Comparison of ENCODE assay signal across 8 mouse cellular contexts in the genomic region with DNA sequence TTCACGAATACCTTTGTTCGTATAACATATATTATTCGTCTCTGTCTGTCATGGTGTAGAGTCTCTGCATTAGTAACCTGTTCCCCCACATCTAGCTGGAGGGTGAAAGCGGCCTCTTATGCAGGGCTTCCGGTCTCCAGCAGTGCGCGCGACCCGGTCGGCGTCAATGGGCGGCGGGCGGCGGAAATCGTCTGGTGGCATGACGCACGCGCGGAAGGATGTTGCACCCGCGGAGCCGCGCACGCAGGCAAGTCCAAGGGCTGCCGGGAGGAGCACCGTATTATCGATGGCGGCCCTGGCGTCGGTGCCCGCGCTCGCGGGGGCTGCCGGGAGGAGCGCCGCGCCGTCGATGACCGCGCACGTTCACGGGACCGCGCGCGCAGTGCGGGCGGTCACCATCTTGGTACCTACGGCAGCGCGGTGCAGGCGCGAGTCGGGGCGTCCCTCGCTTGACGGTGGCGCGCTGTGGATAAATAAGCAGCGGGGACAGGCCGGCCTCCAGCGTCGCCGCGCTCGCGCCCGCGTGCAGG. TPM values are rescaled to one million over a fixed set of nuclear protein-coding genes. Genes with fewer than 3 reads are reported as not detected.
DNase-seq lines count a peak whose midpoint lies in the region; ATAC-seq and TF ChIP-seq lines count a peak whose summit lies in the region.

Ube3c (plus strand) TSS at position 395 of the 530 bp plus-strand sequence.

- TF ChIP-seq CTCF in CH12.LX (conservative IDR thresholded peaks at IDR 0.05 in 1 of 2, IDR thresholded peaks at IDR 0.05 in 1 of 2; ENCODE audit: low read depth in 2 of 2, low read length in 2 of 2) = no peak

- dilution Hi-C loops in CH12.LX (cut with MboI; ENCODE audit: extremely low pct_ligation_motif_present, extremely low pct_unique_long_range_greater_than_20kb, low sequenced_read_pairs) = no loop called here

- no peaks in the 10 kb centered on the region for H3K27me3 ChIP-seq in CH12.LX (replicated peaks)
- no peaks in the 10 kb centered on the region for H3K27me3 ChIP-seq in forebrain, embryonic 11.5 days (ENCODE audit: control insufficient read depth, insufficient read depth, low read length)
- no peaks in the 10 kb centered on the region for H3K27me3 ChIP-seq in heart, embryonic 16.5 days (ENCODE audit: control insufficient read depth, insufficient read depth, low read length)
- no peaks in the 10 kb centered on the region for H3K27me3 ChIP-seq in liver, embryonic 15.5 days
- H3K27me3 ChIP-seq in neural tube, embryonic 12.5 days (replicated peaks) = no peaks in the 10 kb centered on the region

- in situ Hi-C loops in CH12.LX (cut with MboI; ENCODE audit: low pct_ligation_motif_present, low pct_unique_long_range_greater_than_20kb, low sequenced_read_pairs) = no loop called here

- H3K79me2 ChIP-seq in CH12.LX (replicated peaks; ENCODE audit: control insufficient read depth, extremely low read depth, insufficient read depth, poor library complexity, severe bottlenecking) = peaks cover 29% of the 10 kb centered on the region

- H3K9me3 ChIP-seq in CH12.LX (replicated peaks; ENCODE audit: low read length) = peaks cover 15% of the 10 kb centered on the region
- no peaks in the 10 kb centered on the region for H3K9me3 ChIP-seq in forebrain, embryonic 11.5 days (ENCODE audit: control insufficient read depth, low read length)
- H3K9me3 ChIP-seq in heart, embryonic 16.5 days (replicated peaks; ENCODE audit: control insufficient read depth, low read length) = no peaks in the 10 kb centered on the region
- no peaks in the 10 kb centered on the region for H3K9me3 ChIP-seq in liver, embryonic 15.5 days (replicated peaks)
- no peaks in the 10 kb centered on the region for H3K9me3 ChIP-seq in neural tube, embryonic 12.5 days

- ATAC-seq in forebrain, embryonic 11.5 days (replicated peaks; ENCODE audit: low FRiP score) = peak; percentile 97
- peak; percentile 97 for ATAC-seq in heart, embryonic 16.5 days (replicated peaks; ENCODE audit: extremely low read depth, insufficient read depth, low FRiP score)
- peak; percentile 96 for ATAC-seq in liver, embryonic 15.5 days (ENCODE audit: insufficient read depth)
- peak; percentile 96 for ATAC-seq in neural tube, embryonic 12.5 days (ENCODE audit: low FRiP score, low read depth)

- under 1% methylated on average over 72 of the region's 72 CpGs for WGBS in forebrain, embryonic 11.5 days
- WGBS in heart, embryonic 16.5 days = under 1% methylated on average over 72 of the region's 72 CpGs
- under 1% methylated on average over 71 of the region's 72 CpGs for whole genome bisulfite sequencing in liver, embryonic 15.5 days (ENCODE audit: insufficient replicate concordance)
- WGBS in neural tube, embryonic 12.5 days = under 1% methylated on average over 70 of the region's 72 CpGs

- H3K4me2 ChIP-seq in CH12.LX (ENCODE audit: insufficient read depth, low read depth, poor library complexity, severe bottlenecking) = peak within 1 kb of the TSS; percentile 77
- H3K4me2 ChIP-seq in forebrain, embryonic 11.5 days (ENCODE audit: low read depth, low read length, severe bottlenecking) = peak within 1 kb of the TSS; percentile 66
- H3K4me2 ChIP-seq in heart, embryonic 16.5 days (ENCODE audit: low read depth, low read length) = peak within 1 kb of the TSS; percentile 98
- H3K4me2 ChIP-seq in liver, embryonic 15.5 days = peak within 1 kb of the TSS; percentile 93
- peak within 1 kb of the TSS; percentile 96 for H3K4me2 ChIP-seq in neural tube, embryonic 12.5 days (replicated peaks)

- no peak for TF ChIP-seq RAD21 in CH12.LX (IDR thresholded peaks at IDR 0.05; ENCODE audit: low read depth, low read length)

- H3K36me3 ChIP-seq in CH12.LX (replicated peaks in 1 of 2; ENCODE audit: control insufficient read depth in 1 of 2, insufficient read depth in 1 of 2, low read length in 1 of 2) = peaks cover 11 to 28% of the 10 kb centered on the region in 2 experiments
- H3K36me3 ChIP-seq in forebrain, embryonic 11.5 days (ENCODE audit: control insufficient read depth, insufficient read depth, low read length) = no peaks in the 10 kb centered on the region
- peaks cover 6% of the 10 kb centered on the region for H3K36me3 ChIP-seq in heart, embryonic 16.5 days (ENCODE audit: control insufficient read depth, insufficient read depth)
- H3K36me3 ChIP-seq in liver, embryonic 15.5 days (replicated peaks) = peaks cover 20% of the 10 kb centered on the region
- H3K36me3 ChIP-seq in neural tube, embryonic 12.5 days = peaks cover 4% of the 10 kb centered on the region; the same call in 1 of the 2 replicates

- peak; percentile 95 for DNase-seq in CH12.LX (ENCODE audit: extremely low read depth)
- peak; percentile 92 for DNase-seq in c-Kit-positive CD71-positive TER-119-negative erythroid progenitor cells, embryonic 14.5 days (ENCODE audit: low read depth)
- DNase-seq in forebrain, embryonic 11.5 days (ENCODE audit: low spot score) = peak; percentile 99
- DNase-seq in kidney, postnatal 36 days = peak; percentile 99
- DNase-seq in telencephalon, adult 2 months (ENCODE audit: low read depth, low spot score) = peak; percentile 96

- TF ChIP-seq POLR2A in CH12.LX (IDR thresholded peaks at IDR 0.05; ENCODE audit: low read depth, low read length) = peak; percentile 79

- H3K9ac ChIP-seq in CH12.LX (ENCODE audit: insufficient read depth, low read depth) = peak within 1 kb of the TSS; percentile 44
- H3K9ac ChIP-seq in forebrain, embryonic 11.5 days (ENCODE audit: low read length) = peak within 1 kb of the TSS; percentile 79
- peak within 1 kb of the TSS; percentile 86 for H3K9ac ChIP-seq in heart, embryonic 16.5 days (ENCODE audit: low read length)
- peak within 1 kb of the TSS; percentile 68 for H3K9ac ChIP-seq in liver, embryonic 15.5 days
- peak within 1 kb of the TSS; percentile 81 for H3K9ac ChIP-seq in neural tube, embryonic 12.5 days

- peak within 1 kb of the TSS; percentile 77 for H3K27ac ChIP-seq in CH12.LX (ENCODE audit: insufficient read depth, low read depth)
- peak within 1 kb of the TSS; percentile 82 for H3K27ac ChIP-seq in forebrain, embryonic 11.5 days (ENCODE audit: low read depth, low read length)
- peak within 1 kb of the TSS; percentile 94 for H3K27ac ChIP-seq in heart, embryonic 16.5 days (ENCODE audit: low read length)
- H3K27ac ChIP-seq in liver, embryonic 15.5 days (replicated peaks) = peak within 1 kb of the TSS; percentile 95
- H3K27ac ChIP-seq in neural tube, embryonic 12.5 days = peak within 1 kb of the TSS; percentile 92

- H3K4me1 ChIP-seq in CH12.LX (ENCODE audit: control insufficient read depth in 1 of 2, insufficient read depth in 2 of 2) = peaks cover 8 to 18% of the 10 kb centered on the region in 2 experiments
- H3K4me1 ChIP-seq in forebrain, embryonic 11.5 days (replicated peaks; ENCODE audit: control insufficient read depth, insufficient read depth, low read length) = peaks cover 2% of the 10 kb centered on the region; the same call in 1 of the 2 replicates
- H3K4me1 ChIP-seq in heart, embryonic 16.5 days (ENCODE audit: control insufficient read depth, insufficient read depth, low read length) = peaks cover 10% of the 10 kb centered on the region
- peaks cover 22% of the 10 kb centered on the region for H3K4me1 ChIP-seq in liver, embryonic 15.5 days (replicated peaks)
- H3K4me1 ChIP-seq in neural tube, embryonic 12.5 days = peaks cover 12% of the 10 kb centered on the region

- no peak for TF ChIP-seq EP300 in CH12.LX (IDR thresholded peaks at IDR 0.05; ENCODE audit: low read length)

- peak within 1 kb of the TSS; percentile 78 to 84 (median 83) for H3K4me3 ChIP-seq in CH12.LX (replicated peaks in 1 of 3; ENCODE audit: low read depth in 2 of 3, low read length in 2 of 3, poor library complexity in 1 of 3)
- H3K4me3 ChIP-seq in forebrain, embryonic 11.5 days (ENCODE audit: low read depth, low read length) = peak within 1 kb of the TSS; percentile 79
- peak within 1 kb of the TSS; percentile 81 for H3K4me3 ChIP-seq in heart, embryonic 16.5 days (ENCODE audit: low read length)
- peak within 1 kb of the TSS; percentile 86 for H3K4me3 ChIP-seq in liver, embryonic 15.5 days (replicated peaks)
- H3K4me3 ChIP-seq in neural tube, embryonic 12.5 days = peak within 1 kb of the TSS; percentile 81

TF ChIP-seq in CH12.LX, 34 proteins besides CTCF, POLR2A, EP300 and RAD21 (continues in another document):
- TF ChIP-seq E2F4 (IDR thresholded peaks at IDR 0.05; ENCODE audit: insufficient replicate concordance, low read depth, low read length) (no peak), JUND (conservative IDR thresholded peaks at IDR 0.05; ENCODE audit: low read depth, low read length) (no peak), TBP (conservative IDR thresholded peaks at IDR 0.05; ENCODE audit: low read depth, low read length) (peak; percentile 87), UBTF (IDR thresholded peaks at IDR 0.05; ENCODE audit: low read depth, low read length) (peak; percentile 44), ZC3H11A (IDR thresholded peaks at IDR 0.05; ENCODE audit: low read depth, low read length) (no peak), MYC (IDR thresholded peaks at IDR 0.05; ENCODE audit: low read depth, low read length) (no peak), SIN3A (IDR thresholded peaks at IDR 0.05; ENCODE audit: low read length) (no peak; the same call in 1 of the 2 replicates), MAFK (IDR thresholded peaks at IDR 0.05; ENCODE audit: insufficient replicate concordance, low read length) (no peak), SMC3 (IDR thresholded peaks at IDR 0.05; ENCODE audit: low read depth, low read length) (no peak), RCOR1 (conservative IDR thresholded peaks at IDR 0.05; ENCODE audit: low read depth, low read length) (0 out of 2 replicates have a peak, but pooled peaks have one; percentile 2), PAX5 (IDR thresholded peaks at IDR 0.05; ENCODE audit: low read length) (no peak), ZNF384 (IDR thresholded peaks at IDR 0.05; ENCODE audit: low read depth, low read length) (no peak), GABPA (IDR thresholded peaks at IDR 0.05; ENCODE audit: insufficient replicate concordance, low read depth, low read length) (peak; percentile 66; the same call in 1 of the 2 replicates), JUN (IDR thresholded peaks at IDR 0.05; ENCODE audit: insufficient read depth, low read depth, low read length) (no peak), ELF1 (IDR thresholded peaks at IDR 0.05; ENCODE audit: low read depth, low read length) (peak; percentile 93), MXI1 (IDR thresholded peaks at IDR 0.05; ENCODE audit: low read depth, low read length) (no peak), USF2 (conservative IDR thresholded peaks at IDR 0.05; ENCODE audit: low read depth, low read length) (no peak)

RNA-seq across cellular contexts. Expression of gene Ube3c, which starts in this region (rescaled TPM):
- total RNA-seq in CH12.LX (2012; rRNA removed) = 18.4 and 21.8 TPM in 2 replicates
- 24.6 and 25.4 TPM in 2 replicates for total RNA-seq in CH12.LX (2014; rRNA removed)
- polyA plus RNA-seq in CH12.LX (2012; ENCODE audit: insufficient read length, low read depth) = 21.2 and 23.7 TPM in 2 replicates
- polyA plus RNA-seq in forebrain, embryonic 11.5 days (2014; fragmentation: Nextera tagmentation; extraction: Ambion mirVana) = 39.9 and 42.1 TPM in 2 replicates
- polyA plus RNA-seq in heart, embryonic 16.5 days (2015; fragmentation: Nextera tagmentation; extraction: Ambion mirVana) = 9.8 and 17.7 TPM in 2 replicates
- polyA plus RNA-seq in liver, embryonic 15.5 days (2015; fragmentation: Nextera tagmentation; extraction: Ambion mirVana) = 12.0 TPM in 2 replicates
- 43.3 and 45.1 TPM in 2 replicates for polyA plus RNA-seq in neural tube, embryonic 12.5 days (2016; fragmentation: Nextera tagmentation; extraction: Ambion mirVana)

Comparison
In these comparisons a context has a peak if more than half of its experiments do, and no peak if none do; other contexts are left out.
1. Peak in every context shown above with its lines: DNase-seq, ATAC-seq, H3K4me3 ChIP-seq and H3K27ac ChIP-seq.